Mouse (Mus musculus): ENCODE data around the gene Acaa1a.

Acaa1a gene

DNA sequence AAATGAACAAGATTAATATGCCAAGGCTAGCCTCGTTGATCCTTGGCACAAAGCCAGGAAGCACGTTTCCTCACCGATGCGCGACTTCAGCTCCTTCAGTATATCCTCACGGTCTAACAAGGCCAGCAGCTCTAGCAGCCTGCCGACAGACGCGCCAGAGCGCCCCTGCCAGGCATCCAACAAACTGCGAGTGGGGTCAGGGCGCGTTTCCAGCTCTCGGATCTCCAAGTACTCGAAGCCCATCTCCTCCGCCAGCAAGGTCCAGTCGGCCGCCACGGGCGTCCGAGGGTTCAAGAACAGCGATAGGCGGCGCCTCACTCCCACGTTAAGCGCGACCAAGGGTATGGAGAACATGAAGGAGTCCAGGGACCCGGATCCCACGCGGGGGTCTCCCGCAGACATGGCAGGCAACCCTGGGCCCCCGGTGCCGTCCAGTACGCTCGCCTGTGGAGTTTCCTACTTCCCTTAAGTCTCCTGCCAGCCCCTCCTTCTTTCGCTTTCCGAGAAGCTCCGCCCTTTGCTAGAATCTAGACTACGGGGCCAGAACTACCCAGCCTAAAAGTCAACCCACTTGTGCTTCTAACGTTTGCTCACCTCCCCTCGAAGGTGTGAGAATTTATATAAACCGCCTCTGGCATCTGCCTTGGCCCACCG is at the start of gene Acaa1a:
TSS of gene Acaa1a (plus strand) at position 119 of the 654 bp plus-strand sequence.
- DNase-seq = peak; percentile 55 to 57

GRCm38 (mm10) chr9:119290791-119291190 is 48.7 kb upstream of the Acaa1a start:
- DNase-seq = no peak

GRCm38 (mm10) chr9:119297696-119298095 is 41.8 kb upstream of the Acaa1a start:
- DNase-seq = no peak

DNA sequence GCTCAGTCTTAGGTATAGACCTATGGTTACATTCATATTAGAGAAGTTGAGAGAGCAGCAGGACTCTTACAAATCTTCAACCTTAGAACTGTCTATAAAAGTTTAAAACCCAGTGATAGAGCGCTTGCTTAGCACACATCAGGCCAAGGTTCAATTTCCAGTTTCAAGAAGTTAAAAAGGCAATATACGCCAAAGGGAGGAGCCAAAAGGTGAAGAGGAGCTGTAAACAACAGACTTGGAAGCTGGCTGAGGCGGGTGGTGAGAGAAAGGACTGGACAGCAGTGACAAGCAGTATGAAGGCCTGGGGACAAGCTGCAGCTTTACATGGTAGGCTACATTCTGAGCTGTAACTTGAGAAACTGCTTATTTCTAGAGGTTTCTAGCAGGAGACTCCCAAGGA is 40.9 kb upstream of the Acaa1a start:
- DNase-seq = no peak

GRCm38 (mm10) chr9:119305863-119306262 is 33.6 kb upstream of the Acaa1a start:
- no peak for DNase-seq

GRCm38 (mm10) chr9:119309067-119309466 is 30.4 kb upstream of the Acaa1a start:
- DNase-seq = no peak

GRCm38 (mm10) chr9:119313096-119313495 is 26.4 kb upstream of the Acaa1a start:
- DNase-seq = peak; percentile 28 to 29

GRCm38 (mm10) chr9:119318891-119319290 is 20.6 kb upstream of the Acaa1a start:
- DNase-seq = no peak

- DNase-seq = no peak
Observed at GRCm38 (mm10) chr9:119320446-119320845, 19.0 kb upstream of the Acaa1a start.

DNA sequence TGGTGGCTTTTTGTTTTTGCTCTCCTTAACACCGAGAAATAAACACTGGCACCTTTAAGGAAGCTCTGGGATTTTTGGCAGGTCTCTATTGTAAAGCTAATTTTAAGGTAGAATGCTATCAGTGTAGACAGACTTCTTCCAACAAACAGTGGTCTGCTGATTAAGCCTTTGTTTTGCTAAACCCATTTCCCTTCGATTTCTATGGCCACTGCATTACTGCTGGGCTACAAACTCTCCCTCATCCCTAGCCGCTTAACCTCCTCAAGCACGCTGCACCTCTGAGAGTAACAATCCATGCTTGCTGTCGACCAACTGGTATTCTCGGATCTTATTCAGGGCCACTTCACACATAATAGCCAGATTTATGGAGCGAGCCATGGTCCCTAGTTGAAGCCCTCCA is 18.5 kb upstream of the Acaa1a start:
- no peak for DNase-seq

DNA sequence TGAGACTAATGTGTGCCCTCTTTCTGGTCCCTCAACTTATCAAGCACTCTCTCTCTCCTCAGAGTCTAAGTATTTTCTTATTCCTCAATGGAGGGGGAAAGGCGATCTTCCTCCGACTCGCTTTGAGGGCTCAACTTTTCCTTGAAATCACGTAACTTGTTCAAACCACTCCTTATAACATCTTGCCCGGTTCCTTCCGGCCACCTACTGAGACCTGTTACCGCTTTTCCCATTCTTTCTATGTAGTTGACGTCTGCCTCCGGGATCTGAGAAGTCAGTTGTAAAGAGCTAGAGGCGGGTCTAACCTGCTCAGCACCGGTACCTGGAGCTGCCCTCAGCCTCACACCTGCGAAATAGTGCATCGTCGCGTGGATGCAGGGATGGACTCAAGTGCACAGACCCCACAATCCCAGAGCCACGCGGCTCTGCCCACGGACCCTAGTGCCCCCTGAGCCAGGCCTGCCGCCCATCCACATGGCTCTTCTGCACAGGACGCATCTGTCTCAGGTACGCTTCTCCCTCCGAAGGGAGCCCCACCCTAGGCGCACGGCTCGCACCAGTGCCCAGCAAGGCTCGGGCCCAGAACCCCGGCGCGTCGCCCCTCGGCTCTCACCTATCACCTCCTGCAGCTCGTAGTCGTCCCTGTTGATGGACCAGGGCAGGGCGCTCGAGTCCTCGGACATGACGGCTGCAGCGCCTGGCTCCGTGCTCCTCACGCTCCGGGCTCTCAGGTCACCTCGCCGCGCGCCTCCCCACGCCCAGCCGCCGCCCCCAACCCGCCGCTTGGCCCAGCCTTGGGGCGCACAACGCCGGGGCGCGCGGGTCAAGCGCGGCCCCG is 17.9 kb upstream of the Acaa1a start:
- DNase-seq = peak in 1 of 2 experiments; percentile 27

DNA sequence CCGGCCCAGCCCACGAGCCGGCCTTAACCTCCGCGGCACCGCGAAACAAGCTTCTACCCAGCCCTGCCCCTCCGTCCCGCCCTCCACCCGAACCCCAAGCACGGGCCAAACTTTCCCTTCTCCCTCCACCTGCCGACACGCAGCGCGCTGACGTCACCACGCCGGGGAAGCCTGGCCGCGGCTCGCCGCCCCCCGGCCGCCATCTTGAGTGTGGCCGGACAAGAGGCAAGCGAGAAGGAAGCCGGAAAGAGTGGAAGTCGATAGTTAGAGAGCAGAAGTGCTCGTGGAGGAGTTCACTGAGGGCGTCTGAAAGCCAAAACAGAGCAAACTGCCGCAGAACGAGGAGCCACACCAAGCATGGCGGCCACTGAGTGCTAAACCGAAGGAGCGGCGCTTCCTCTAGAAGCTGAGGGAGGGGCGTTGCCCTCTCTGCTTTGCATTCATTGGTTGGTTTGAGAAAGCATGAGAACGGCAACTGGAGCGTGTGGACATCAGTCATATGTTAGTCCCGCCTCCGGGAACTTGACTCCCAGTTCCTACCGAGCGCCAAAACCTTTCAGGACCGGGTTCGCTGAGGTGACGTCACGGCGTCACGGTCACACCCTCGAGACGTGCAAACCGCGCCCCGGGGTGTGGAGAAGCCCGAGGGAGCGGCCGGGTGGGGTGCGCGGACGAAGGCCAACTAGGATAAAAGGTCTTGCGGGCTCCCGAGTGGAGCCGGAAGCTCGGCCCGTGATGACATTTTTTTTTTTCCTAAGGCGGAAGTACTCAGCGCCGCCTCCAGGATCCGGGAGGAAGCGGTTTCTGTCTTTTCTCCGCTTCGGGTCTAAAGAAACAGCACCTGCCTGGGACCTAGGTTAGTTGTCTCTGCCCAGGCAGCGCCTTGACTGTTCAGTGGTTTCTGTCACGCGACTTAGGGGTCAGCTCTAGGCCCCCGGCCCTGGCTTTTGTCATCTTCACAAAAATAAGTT is 16.9 kb upstream of the Acaa1a start, which contains the start of gene Oxsr1:
TSS of gene Oxsr1 (minus strand) at position 139 of the 971 bp plus-strand sequence.
- peak; percentile 99 to 100 for DNase-seq

DNA sequence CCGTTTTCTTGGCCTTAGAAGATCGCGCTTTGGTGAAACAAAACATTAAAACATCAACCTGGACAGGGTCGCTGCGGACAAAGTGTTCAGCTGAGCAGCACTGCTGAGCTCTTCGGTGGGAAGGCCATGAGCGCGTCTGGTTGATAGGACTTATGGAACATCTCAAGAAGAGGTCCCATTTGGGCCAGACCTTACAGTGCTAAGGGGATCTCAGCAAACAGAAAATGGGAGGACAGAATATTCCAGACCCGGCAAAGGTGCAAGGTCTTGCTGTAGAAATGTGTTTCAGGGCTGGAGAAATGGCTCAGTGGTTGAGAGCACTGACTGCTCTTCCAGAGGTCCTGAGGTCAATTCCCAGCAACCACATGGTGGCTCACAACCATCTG is 16.2 kb upstream of the Acaa1a start:
- no peak for DNase-seq

DNA sequence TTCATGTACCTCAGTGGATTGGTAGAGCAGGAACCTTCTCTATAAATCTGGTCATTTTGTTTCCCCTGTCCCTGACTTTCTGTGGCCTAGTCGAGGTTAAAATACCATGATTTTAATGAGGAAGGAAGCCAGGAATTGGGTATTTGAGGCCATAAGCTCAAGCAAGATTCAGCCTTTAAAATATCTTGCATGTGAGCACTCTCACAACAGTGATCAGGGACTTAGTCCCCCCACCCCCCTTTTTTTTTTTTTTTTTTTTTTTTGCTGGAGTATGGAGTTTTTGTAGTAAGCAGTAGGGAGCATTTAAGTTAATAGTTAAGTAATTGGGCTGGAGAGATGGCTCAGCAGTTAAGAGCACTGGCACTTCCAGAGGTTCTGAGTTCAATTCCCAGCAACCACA is 15.3 kb upstream of the Acaa1a start:
- DNase-seq = no peak

- no peak for DNase-seq
Observed at GRCm38 (mm10) chr9:119328488-119328887, 11.0 kb upstream of the Acaa1a start.

GRCm38 (mm10) chr9:119330186-119330963 is 9.1 kb upstream of the Acaa1a start:
- no peak for DNase-seq

- peak in 1 of 2 experiments; percentile 33 for DNase-seq
Observed at GRCm38 (mm10) chr9:119334324-119334723, 5.2 kb upstream of the Acaa1a start.

DNA sequence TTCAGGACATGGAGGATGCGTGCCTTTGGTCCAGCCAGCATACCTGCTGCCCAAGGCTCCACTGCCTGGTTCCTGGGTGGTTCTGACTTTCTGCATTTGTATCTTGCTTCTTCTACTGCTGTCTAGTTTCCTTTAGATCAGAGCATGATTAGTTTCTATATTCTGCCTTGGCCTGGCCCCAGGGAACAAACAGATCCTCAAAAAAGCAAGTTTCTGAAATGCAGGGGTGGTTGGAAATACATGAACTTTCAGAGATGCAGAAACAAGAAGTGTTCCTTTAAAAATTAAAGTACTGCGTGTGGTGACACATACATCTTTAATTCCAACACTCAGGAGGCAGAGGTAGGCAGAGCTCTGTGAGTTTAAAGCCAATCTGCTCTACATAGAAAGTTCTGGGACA is 4.6 kb upstream of the Acaa1a start:
- no peak for DNase-seq

DNA sequence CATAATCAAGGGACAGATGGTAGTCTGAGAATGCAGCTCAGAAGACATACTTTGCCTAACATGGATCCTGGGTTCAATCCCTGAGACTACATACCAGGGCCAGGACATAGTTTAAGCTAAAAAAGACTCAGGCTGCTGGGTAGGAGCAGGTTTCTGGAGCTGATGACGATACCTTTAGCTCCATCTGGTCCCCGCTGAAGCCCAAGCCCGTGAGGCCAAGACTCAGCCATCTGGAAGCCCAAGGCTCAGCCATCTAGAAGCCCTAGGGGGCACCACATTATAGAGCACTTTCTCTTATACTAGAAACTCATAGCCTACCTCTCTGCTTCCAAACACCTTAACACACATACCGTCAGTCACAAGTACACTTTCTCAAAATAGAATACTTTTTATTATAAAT is 3.9 kb upstream of the Acaa1a start:
- peak in 1 of 2 experiments; percentile 53 for DNase-seq

GRCm38 (mm10) chr9:119337842-119338241 is 1.6 kb upstream of the Acaa1a start:
- DNase-seq = no peak

- DNase-seq = no peak
Observed at GRCm38 (mm10) chr9:119338350-119338749, 1.1 kb upstream of the Acaa1a start.

- no peak for DNase-seq
Observed at GRCm38 (mm10) chr9:119339106-119339505, 370 bp upstream of the Acaa1a start.

Measured in cerebellum, postnatal 36 days (tissue).